Mouse (Mus musculus): ENCODE measurements at regions not wholly inside any gene's neighbourhood (a gene's known extent, or its start where the extent isn't known, plus 50 kb on each side); places are given as distances from the start of the nearest gene placed in this dataset.

GRCm38 (mm10) chr5:149815879-149816278, 137.8 kb downstream of the B3glct start:
- no peaks in the 10 kb centered on the region for H3K4me1 ChIP-seq (ENCODE audit: insufficient read depth, low read length)
- DNase-seq (ENCODE audit: low spot score): peak; percentile 60
- no peaks in the 10 kb centered on the region for H3K36me3 ChIP-seq (ENCODE audit: insufficient read depth, low read length)
- TF ChIP-seq CTCF (IDR thresholded peaks at IDR 0.05): peak; percentile 76
- WGBS: 35% methylated on average over 3 of the region's 3 CpGs
- no peak overlapping the region for H3K4me2 ChIP-seq (ENCODE audit: low read depth, low read length, poor library complexity, severe bottlenecking)
- ATAC-seq (ENCODE audit: low FRiP score): no peak
- H3K9ac ChIP-seq (replicated peaks; ENCODE audit: low read length, poor library complexity, severe bottlenecking): no peak overlapping the region
- H3K27ac ChIP-seq (ENCODE audit: low read depth, low read length): no peak overlapping the region
- H3K27me3 ChIP-seq (ENCODE audit: insufficient read depth, low read length): no peaks in the 10 kb centered on the region
- H3K4me3 ChIP-seq (ENCODE audit: low read depth, low read length): no peak overlapping the region
- H3K9me3 ChIP-seq (ENCODE audit: low read length): no peaks in the 10 kb centered on the region

GRCm38 (mm10) chr5:149818812-149819211, 140.8 kb downstream of the B3glct start:
- H3K36me3 ChIP-seq (ENCODE audit: insufficient read depth, low read length): no peaks in the 10 kb centered on the region
- H3K9ac ChIP-seq (replicated peaks; ENCODE audit: low read length, poor library complexity, severe bottlenecking): no peak overlapping the region
- H3K9me3 ChIP-seq (ENCODE audit: low read length): no peaks in the 10 kb centered on the region
- no peak overlapping the region for H3K27ac ChIP-seq (ENCODE audit: low read depth, low read length)
- no peak for TF ChIP-seq CTCF (IDR thresholded peaks at IDR 0.05)
- no peak overlapping the region for H3K4me2 ChIP-seq (ENCODE audit: low read depth, low read length, poor library complexity, severe bottlenecking)
- H3K27me3 ChIP-seq (ENCODE audit: insufficient read depth, low read length): no peaks in the 10 kb centered on the region
- H3K4me3 ChIP-seq (ENCODE audit: low read depth, low read length): no peak overlapping the region
- H3K4me1 ChIP-seq (ENCODE audit: insufficient read depth, low read length): no peaks in the 10 kb centered on the region
- ATAC-seq (ENCODE audit: low FRiP score) (no peak), DNase-seq (ENCODE audit: low spot score) (no peak)
- WGBS: 64% methylated on average over 6 of the region's 6 CpGs

DNA sequence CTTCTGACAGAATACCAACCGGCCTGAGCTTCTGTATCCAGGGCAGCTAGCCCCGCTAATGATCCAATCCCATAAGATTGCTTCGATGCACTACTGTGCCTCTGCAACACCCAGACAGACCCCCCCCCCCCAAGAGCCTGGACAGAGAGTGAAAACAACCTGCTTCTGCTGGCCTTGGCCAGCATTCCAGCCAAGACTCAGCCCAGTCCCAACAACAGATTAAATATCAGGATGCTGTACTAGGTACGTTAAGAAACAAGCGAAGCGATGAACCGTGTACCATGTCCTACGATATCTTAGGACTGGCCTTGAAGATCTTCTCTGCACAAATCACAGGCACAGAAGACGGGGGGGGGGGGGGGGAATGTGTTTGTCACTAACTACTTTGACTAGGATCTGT, 145.8 kb downstream of the B3glct start:
- Histone ChIP-seq H3K9ac (replicated peaks; ENCODE audit: low read length, poor library complexity, severe bottlenecking) (no peak overlapping the region), H3K4me2 (ENCODE audit: low read depth, low read length, poor library complexity, severe bottlenecking) (no peak overlapping the region), H3K27ac (ENCODE audit: low read depth, low read length) (no peak overlapping the region), H3K4me1 (ENCODE audit: insufficient read depth, low read length) (no peaks in the 10 kb centered on the region), H3K27me3 (ENCODE audit: insufficient read depth, low read length) (no peaks in the 10 kb centered on the region), H3K9me3 (ENCODE audit: low read length) (no peaks in the 10 kb centered on the region), H3K36me3 (ENCODE audit: insufficient read depth, low read length) (no peaks in the 10 kb centered on the region), H3K4me3 (ENCODE audit: low read depth, low read length) (no peak overlapping the region)
- 72% methylated on average over 9 of the region's 9 CpGs for WGBS
- TF ChIP-seq CTCF (IDR thresholded peaks at IDR 0.05): no peak
- DNase-seq (ENCODE audit: low spot score) (no peak), ATAC-seq (ENCODE audit: low FRiP score) (no peak)

DNA sequence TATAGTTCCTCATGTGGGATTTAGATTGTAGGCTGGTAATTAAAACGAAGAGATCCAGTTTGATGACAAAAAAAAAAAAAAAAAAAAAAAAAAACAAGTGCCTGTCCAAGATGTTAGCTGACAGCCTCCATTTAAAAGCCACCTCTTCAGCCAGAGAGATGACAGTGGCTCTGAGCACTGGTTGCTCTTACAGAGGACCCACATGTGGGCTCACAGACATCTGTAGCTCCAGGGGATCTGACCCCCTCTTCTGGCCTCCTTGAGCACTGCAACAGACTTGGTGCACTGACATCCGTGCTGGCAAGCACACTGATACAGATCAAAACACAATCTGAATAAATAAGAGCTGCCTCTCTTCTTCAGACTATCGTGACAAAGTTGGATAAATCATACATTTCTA, 149.6 kb downstream of the B3glct start:
- no peak for ATAC-seq (ENCODE audit: low FRiP score)
- Histone ChIP-seq H3K4me2 (ENCODE audit: low read depth, low read length, poor library complexity, severe bottlenecking) (no peak overlapping the region), H3K27me3 (ENCODE audit: insufficient read depth, low read length) (no peaks in the 10 kb centered on the region), H3K36me3 (ENCODE audit: insufficient read depth, low read length) (no peaks in the 10 kb centered on the region), H3K4me3 (ENCODE audit: low read depth, low read length) (no peak overlapping the region), H3K9me3 (ENCODE audit: low read length) (no peaks in the 10 kb centered on the region), H3K9ac (replicated peaks; ENCODE audit: low read length, poor library complexity, severe bottlenecking) (no peak overlapping the region), H3K4me1 (ENCODE audit: insufficient read depth, low read length) (no peaks in the 10 kb centered on the region), H3K27ac (ENCODE audit: low read depth, low read length) (no peak overlapping the region)
- TF ChIP-seq CTCF (IDR thresholded peaks at IDR 0.05): peak; percentile 46
- WGBS: 44% methylated on average over 3 of the region's 3 CpGs
- DNase-seq (ENCODE audit: low spot score): peak; percentile 24

DNA sequence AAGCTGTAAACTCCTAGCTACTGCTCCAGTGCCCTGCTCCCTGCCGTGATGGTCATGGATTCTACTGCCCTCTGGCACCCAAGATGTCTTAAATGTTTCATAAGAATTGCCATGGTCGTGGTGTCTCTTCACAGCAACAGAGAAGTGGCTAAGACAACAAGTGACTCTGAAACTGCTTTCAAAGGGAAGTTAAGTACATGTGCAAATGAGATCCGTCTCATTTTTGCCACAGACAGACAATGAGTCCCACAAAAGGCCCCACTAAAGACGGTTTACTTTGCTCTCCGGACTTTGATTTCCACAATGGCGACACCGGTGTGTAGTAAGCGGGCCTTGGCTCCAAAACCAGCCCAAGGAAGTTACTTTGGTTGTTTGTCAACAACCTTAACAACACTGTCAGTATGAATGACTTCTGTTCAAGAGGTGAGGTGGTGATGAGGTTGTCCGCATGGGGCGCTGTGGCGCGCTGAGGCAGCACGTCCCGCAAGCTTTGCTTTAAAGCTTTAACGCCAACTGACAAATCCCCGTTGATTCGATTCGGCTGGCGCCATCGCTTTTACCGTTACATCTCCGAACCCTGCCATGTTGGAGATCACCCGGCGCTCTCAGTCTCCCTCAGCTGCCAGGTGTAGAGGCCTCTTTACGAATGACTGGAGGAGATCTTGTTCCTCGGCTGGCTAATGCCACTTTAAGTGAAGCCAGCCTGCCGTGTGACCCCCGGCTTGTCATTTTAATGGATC, 153.3 kb downstream of the B3glct start:
- 3% methylated on average over 28 of the region's 28 CpGs for WGBS
- H3K36me3 ChIP-seq (ENCODE audit: insufficient read depth, low read length): no peaks in the 10 kb centered on the region
- H3K27ac ChIP-seq (ENCODE audit: low read depth, low read length): no peak overlapping the region
- DNase-seq (ENCODE audit: low spot score): peak; percentile 86
- no peaks in the 10 kb centered on the region for H3K9me3 ChIP-seq (ENCODE audit: low read length)
- no peak for ATAC-seq (ENCODE audit: low FRiP score)
- no peaks in the 10 kb centered on the region for H3K4me1 ChIP-seq (ENCODE audit: insufficient read depth, low read length)
- H3K9ac ChIP-seq (replicated peaks; ENCODE audit: low read length, poor library complexity, severe bottlenecking): 0 out of 2 replicates have a peak overlapping the region, but pooled peaks have one; percentile 39
- peak overlapping the region; percentile 23; the same call in 1 of the 2 replicates for H3K4me3 ChIP-seq (ENCODE audit: low read depth, low read length)
- H3K4me2 ChIP-seq (ENCODE audit: low read depth, low read length, poor library complexity, severe bottlenecking): peak overlapping the region; percentile 44
- peak; percentile 88 for TF ChIP-seq CTCF (IDR thresholded peaks at IDR 0.05)
- no peaks in the 10 kb centered on the region for H3K27me3 ChIP-seq (ENCODE audit: insufficient read depth, low read length)

- Histone ChIP-seq H3K27ac (ENCODE audit: low read depth, low read length) (no peak overlapping the region), H3K4me2 (ENCODE audit: low read depth, low read length, poor library complexity, severe bottlenecking) (no peak overlapping the region), H3K9me3 (ENCODE audit: low read length) (no peaks in the 10 kb centered on the region), H3K9ac (replicated peaks; ENCODE audit: low read length, poor library complexity, severe bottlenecking) (no peak overlapping the region), H3K27me3 (ENCODE audit: insufficient read depth, low read length) (no peaks in the 10 kb centered on the region), H3K4me1 (ENCODE audit: insufficient read depth, low read length) (no peaks in the 10 kb centered on the region), H3K4me3 (ENCODE audit: low read depth, low read length) (no peak overlapping the region), H3K36me3 (ENCODE audit: insufficient read depth, low read length) (no peaks in the 10 kb centered on the region)
- DNase-seq (ENCODE audit: low spot score) (no peak), ATAC-seq (ENCODE audit: low FRiP score) (no peak)
- TF ChIP-seq CTCF (IDR thresholded peaks at IDR 0.05): no peak
- 62% methylated on average over 2 of the region's 2 CpGs for WGBS
These were observed 159.3 kb downstream of the B3glct start for GRCm38 (mm10) chr5:149837379-149837778.

All from midbrain, postnatal 0 days (tissue).